Mouse (Mus musculus) C2C12 (cell line): ENCODE measurements around the gene Mcm8. TPM values are rescaled to one million over a fixed set of nuclear protein-coding genes. Genes with fewer than 3 reads are reported as not detected.

Source experiments
- H3K27me3 ChIP-seq: one replicate; pipeline ENCODE4 v1.6.1; 2011; ENCODE audit not compliant: control insufficient read depth, insufficient read depth, insufficient read length
- H3K36me3 ChIP-seq: one replicate; pipeline ENCODE4 v1.6.1; 2011; ENCODE audit not compliant: control insufficient read depth, insufficient read depth
- H3K4me3 ChIP-seq: one replicate; pipeline ENCODE4 v1.5.1; 2011; ENCODE audit warnings: mild to moderate bottlenecking, control low read depth; ENCODE audit not compliant: poor library complexity, insufficient read depth, severe bottlenecking
- H3K79me2 ChIP-seq: one replicate; pipeline ENCODE4 v1.6.1; 2011; ENCODE audit not compliant: control insufficient read depth, insufficient read depth
- H3K79me3 ChIP-seq: one replicate; pipeline ENCODE4 v1.6.1; 2011; ENCODE audit warnings: low read depth, control low read depth
- H3ac ChIP-seq: one replicate; pipeline ENCODE3; 2011; ENCODE audit warnings: low read depth; ENCODE audit not compliant: control insufficient read depth, insufficient read length
- CEBPB ChIP-seq: IDR thresholded peaks from one replicate; pipeline ENCODE4 v1.6.1; 2011; ENCODE audit warnings: low read depth, mild to moderate bottlenecking, control low read depth, moderate library complexity
- CTCF ChIP-seq: IDR thresholded peaks from one replicate; pipeline ENCODE4 v1.5.1; 2011; ENCODE audit not compliant: control insufficient read depth, insufficient read depth, insufficient read length
- FOSL1 ChIP-seq: IDR thresholded peaks from one replicate; pipeline ENCODE4 v1.8.0; 2011; ENCODE audit warnings: mild to moderate bottlenecking, low read length; ENCODE audit not compliant: poor library complexity, insufficient read depth, severe bottlenecking
- MAX ChIP-seq: IDR thresholded peaks from one replicate; pipeline ENCODE4 v1.6.1; 2011; ENCODE audit warnings: mild to moderate bottlenecking, control low read depth
- MYOD1 ChIP-seq: IDR thresholded peaks from one replicate; pipeline ENCODE4 v1.6.1; 2011; ENCODE audit warnings: low read depth; ENCODE audit not compliant: control insufficient read depth, insufficient read length
- MYOG ChIP-seq: IDR thresholded peaks from one replicate; pipeline ENCODE4 v1.6.1; 2011; ENCODE audit not compliant: control insufficient read depth, insufficient read length; ENCODE audit errors: extremely low read depth
- USF1 ChIP-seq: IDR thresholded peaks from one replicate; pipeline ENCODE4 v1.6.1; 2011; ENCODE audit warnings: low read depth, mild to moderate bottlenecking, control low read depth, moderate library complexity
- polyA plus RNA-seq: library from polyadenylated mRNA; unstranded; fragments of >200 nt; fragmentation: generic; extraction: Trizol; gene quantifications from one replicate; pipeline ENCODE4 v1.2.1, GENCODE M21; 2012; ENCODE audit warnings: missing spikeins

Gene Mcm8
- polyA plus RNA-seq, 1 experiment, result 2.8 TPM

DNA sequence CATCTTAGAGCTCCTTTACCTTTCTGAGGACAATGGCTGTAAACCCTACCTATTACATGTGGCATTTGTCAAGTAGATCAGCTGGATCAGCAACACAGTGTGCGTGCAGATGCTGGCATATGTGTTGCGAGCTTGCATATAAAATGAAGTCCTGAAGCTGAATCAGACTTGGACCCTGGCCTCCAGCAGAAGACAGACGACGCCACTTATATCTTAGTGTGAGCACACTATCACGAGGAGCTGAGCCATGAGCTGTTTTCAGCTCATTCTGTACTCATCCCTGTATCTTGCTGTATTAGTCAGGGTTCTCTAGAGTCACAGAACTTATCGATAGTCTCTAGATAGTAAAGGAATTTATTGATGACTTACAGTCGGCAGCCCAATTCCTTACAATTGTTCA is 69.4 kb downstream of the Mcm8 start:
- no peaks in the 10 kb centered on the region for H3K79me2 ChIP-seq
- peaks cover 18% of the 10 kb centered on the region for H3K27me3 ChIP-seq
- TF ChIP-seq CTCF (no peak), MYOD1 (no peak), FOSL1 (no peak), USF1 (no peak), CEBPB (no peak), MAX (no peak), MYOG (no peak)
- H3K79me3 ChIP-seq, result no peaks in the 10 kb centered on the region
- no peak overlapping the region for H3ac ChIP-seq
- H3K36me3 ChIP-seq, result no peaks in the 10 kb centered on the region
- no peak overlapping the region for H3K4me3 ChIP-seq

Other genes starting within 250 kb of the Mcm8 start
- gene Gpcpd1, start 228.4 kb upstream of the Mcm8 start, polyA plus RNA-seq, result 2.4 TPM
- 5.3 TPM for gene Shld1, start 129.2 kb upstream of the Mcm8 start, polyA plus RNA-seq
- 0.01 TPM for gene Chgb, start 34.9 kb upstream of the Mcm8 start, polyA plus RNA-seq
- 18.8 TPM for gene Trmt6, start 86 bp upstream of the Mcm8 start, polyA plus RNA-seq
- gene Crls1, start 30.5 kb downstream of the Mcm8 start, polyA plus RNA-seq, result 26.2 TPM
- not detected for gene Lrrn4, start 64.8 kb downstream of the Mcm8 start, polyA plus RNA-seq
- gene Fermt1, start 129.8 kb downstream of the Mcm8 start, polyA plus RNA-seq, result not detected